Mouse (Mus musculus): ENCODE measurements around the gene Elf1.

The Elf1 gene

DNA sequence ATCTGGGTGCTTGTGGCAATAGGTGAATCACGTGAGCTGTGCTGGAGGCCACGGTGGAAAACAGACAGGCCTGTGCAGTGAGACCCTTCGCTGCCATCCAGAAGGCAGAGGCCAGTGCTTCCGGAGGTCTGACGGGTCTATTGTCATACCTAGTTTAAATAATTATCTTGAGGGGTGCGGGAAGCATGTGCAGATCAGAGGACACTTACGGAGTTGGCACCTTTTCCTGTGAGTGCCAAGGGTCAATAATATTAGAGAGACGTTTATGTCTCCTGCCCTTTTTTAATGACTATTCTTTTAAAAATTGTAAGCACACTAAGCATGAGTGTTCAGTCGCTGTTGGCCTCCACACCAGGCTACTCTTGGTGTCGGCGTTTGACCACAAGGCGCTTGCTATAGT, 8.2 kb downstream of the Elf1 start:
- DNase-seq (ENCODE audit: low spot score in 2 of 2): no peak

DNA sequence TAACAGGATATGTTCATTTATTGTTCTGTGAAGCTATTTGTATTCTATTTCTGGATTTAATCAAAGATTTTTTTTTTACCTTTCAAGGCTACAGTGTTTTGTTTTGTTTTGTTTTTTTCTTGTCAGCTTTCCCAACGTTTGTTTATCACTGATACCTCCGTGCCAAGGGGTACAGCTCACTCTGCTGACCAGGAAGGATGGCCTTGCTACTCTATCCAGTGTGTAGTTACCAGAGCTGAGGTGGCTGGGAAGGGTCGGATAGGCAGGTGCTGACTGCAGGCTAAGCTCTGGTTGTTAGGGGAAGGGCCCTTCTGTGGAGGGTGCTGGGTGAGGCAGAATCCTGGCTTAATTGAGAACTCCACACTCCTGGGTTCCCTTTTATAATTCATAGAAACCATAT, 9.3 kb downstream of the Elf1 start:
- DNase-seq (ENCODE audit: low spot score in 2 of 2): no peak

- DNase-seq (ENCODE audit: low spot score in 2 of 2): no peak
Measured at GRCm38 (mm10) chr14:79494349-79494748, 13.4 kb downstream of the Elf1 start.

- DNase-seq (ENCODE audit: low spot score in 2 of 2): no peak
Measured at GRCm38 (mm10) chr14:79499326-79499725, 18.3 kb downstream of the Elf1 start.

DNA sequence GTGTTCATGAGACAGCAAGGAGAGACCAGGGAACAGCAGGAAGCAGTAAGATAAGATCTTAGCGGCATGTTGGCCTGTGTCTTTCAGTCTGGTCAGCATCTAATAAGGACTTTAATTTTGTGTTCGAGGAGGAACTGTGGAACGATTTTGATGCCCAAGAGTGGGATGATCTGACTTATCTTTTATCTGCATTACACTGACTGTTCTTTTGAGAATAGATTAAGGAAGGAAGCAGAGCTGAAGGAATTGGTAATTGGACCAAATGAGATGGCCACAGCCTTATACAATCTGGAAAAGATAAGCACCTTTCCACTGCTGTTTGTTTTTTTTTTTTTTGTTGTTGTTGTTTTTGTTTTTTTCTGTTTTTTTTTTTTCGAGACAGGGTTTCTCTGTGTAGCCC, 19.8 kb downstream of the Elf1 start:
- no peak for DNase-seq (ENCODE audit: low spot score in 2 of 2)

- DNase-seq (ENCODE audit: low spot score in 2 of 2): no peak
Measured at GRCm38 (mm10) chr14:79503371-79504075, 22.5 kb downstream of the Elf1 start.

- DNase-seq (ENCODE audit: low spot score in 2 of 2): no peak
Measured at GRCm38 (mm10) chr14:79504246-79505006, 23.4 kb downstream of the Elf1 start.

- no peak for DNase-seq (ENCODE audit: low spot score in 2 of 2)
Measured at GRCm38 (mm10) chr14:79506207-79506606, 25.2 kb downstream of the Elf1 start.

- no peak for DNase-seq (ENCODE audit: low spot score in 2 of 2)
Measured at GRCm38 (mm10) chr14:79507846-79508245, 26.9 kb downstream of the Elf1 start.

DNA sequence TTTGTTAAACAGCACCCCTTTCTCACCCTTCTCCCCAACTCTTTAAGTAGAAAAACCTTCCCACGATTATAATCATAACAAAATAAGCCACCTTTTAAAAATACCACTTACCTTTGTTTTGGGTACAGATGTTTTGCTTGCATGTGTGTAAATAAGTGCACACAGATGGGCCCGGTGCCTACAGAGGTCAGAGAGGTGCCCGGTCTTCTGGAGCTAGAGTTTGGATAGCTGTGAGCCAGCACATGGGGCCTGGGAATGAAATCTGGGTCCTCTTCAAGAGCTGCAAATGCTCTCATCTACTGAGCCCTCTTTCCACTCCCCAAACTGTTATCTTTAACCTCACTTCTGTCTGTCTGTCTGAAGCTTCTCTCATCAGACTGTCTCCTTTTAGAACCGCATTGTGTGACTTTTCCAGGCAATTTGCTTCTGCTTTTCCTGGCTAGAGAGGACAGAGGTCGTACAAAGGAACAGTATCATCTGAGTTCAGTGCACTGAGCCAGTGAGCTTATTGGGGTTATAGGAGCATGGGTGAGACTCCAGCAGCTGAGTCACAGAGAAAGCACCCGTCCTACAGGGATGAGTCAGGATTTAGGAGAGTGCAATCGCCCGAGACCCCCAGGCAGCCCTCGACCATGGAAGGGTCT, 27.8 kb downstream of the Elf1 start:
- no peak for DNase-seq (ENCODE audit: low spot score in 2 of 2)

DNA sequence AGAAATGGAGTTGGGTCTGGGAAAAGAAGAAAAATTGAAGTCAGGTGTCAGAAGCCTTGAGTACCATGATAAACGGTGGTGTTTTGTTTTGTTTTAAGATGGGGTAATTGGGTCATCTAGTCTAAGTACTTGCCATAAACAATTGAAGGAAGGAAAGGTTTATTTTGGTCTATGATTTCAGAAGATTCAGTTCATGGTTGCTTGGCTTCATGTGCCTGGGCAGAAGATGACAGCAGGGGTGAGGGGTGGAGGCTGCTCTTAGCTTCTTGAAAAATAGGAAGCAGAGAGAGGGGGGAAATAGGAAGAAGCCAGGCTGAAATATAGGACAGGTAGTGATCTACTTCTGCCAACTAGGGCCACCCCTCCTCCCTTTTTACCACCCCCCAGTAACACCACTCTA, 30.5 kb downstream of the Elf1 start:
- DNase-seq (ENCODE audit: low spot score in 2 of 2): no peak

DNA sequence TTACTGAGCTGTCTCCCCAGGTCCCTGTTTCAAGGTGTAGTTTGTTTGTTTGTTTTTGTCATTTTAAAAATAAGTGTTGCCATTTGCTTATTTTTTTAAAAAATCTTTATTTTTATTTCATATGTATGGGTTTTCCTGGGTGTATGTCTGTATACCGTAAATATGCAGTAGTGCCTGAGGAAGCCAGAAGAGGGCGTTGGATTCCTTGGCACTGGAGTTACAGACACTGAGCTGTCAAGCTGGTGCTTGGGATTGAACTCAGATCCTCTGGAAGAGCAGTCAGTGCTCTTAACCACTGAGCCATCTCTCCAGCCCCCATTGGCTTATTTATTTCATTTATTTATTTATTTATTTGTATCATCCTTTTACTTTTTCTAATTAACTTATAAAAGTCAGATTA, 33.0 kb downstream of the Elf1 start:
- no peak for DNase-seq (ENCODE audit: low spot score in 2 of 2)

DNA sequence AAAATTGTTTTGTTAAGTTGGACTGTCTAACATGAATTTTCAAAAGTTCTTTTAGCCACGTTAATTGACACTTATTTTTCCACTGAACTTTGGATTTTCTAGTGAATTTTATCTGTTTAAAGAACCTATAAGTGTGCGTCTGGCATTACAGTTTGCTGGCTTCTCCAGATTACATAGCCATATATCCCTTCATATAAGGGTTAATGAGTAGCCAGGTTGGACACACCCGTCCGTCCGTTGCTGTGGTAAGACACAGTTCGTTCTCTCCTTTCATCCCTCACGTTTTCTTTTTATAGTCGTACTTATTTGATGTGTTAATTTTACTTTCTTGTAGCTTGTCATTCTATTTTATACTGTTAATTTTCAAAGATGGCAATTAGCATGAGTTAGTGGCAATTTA, 34.1 kb downstream of the Elf1 start:
- no peak for DNase-seq (ENCODE audit: low spot score in 2 of 2)

- peak; percentile 24 to 53 for DNase-seq (ENCODE audit: low spot score in 2 of 2)
Measured at GRCm38 (mm10) chr14:79515511-79516242, 34.7 kb downstream of the Elf1 start.

- no peak for DNase-seq (ENCODE audit: low spot score in 2 of 2)
Measured at GRCm38 (mm10) chr14:79516243-79516610, 35.2 kb downstream of the Elf1 start.

DNA sequence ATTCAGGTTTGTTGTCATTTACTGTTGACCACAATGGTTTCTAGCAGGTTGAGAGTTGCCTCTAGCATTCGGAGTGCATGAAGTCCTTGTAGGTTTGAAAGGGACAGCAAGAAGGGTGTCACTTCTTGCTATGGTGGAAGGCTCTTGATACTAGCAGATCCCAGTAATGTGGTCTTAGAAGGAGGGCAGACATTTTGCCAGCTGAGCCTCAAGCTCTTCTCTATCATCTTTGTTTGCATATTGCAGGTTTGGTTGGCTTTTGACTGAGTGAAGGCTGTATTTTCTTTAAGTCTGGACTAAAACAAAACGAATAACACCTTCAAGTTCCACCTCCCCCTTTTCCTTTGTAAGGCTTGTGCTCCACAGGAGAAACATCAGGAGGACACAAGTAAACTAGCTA, 35.8 kb downstream of the Elf1 start:
- no peak for DNase-seq (ENCODE audit: low spot score in 2 of 2)

- DNase-seq (ENCODE audit: low spot score in 2 of 2): no peak
Measured at GRCm38 (mm10) chr14:79517185-79517740, 36.3 kb downstream of the Elf1 start.

- no peak for DNase-seq (ENCODE audit: low spot score in 2 of 2)
Measured at GRCm38 (mm10) chr14:79518123-79518522, 37.1 kb downstream of the Elf1 start.

GRCm38 (mm10) chr14:79518761-79519662, 38.0 kb downstream of the Elf1 start:
- no peak for DNase-seq (ENCODE audit: low spot score in 2 of 2)

DNA sequence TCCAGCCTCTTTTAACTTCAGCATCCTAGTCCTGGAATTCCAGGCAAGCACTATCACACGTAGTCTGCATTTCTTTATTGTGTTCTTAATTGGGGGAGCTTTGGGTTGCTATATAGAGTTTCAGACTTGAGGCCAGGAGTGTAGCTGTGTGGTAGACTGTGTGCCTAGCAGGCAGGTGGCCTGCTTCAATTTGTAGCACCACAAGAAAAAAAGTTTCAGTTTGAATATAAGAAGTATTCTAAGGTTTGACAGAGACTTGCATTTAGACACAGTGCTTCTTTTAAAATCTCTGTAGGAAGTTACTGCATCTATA, 38.6 kb downstream of the Elf1 start:
- DNase-seq (ENCODE audit: low spot score in 2 of 2): no peak

- DNase-seq (ENCODE audit: low spot score in 2 of 2): no peak
Measured at GRCm38 (mm10) chr14:79520612-79521011, 39.6 kb downstream of the Elf1 start.
